Mouse (Mus musculus) limb, embryonic 10.5 days (tissue): ENCODE results near the gene Slc23a2. TPM values are rescaled to one million over a fixed set of nuclear protein-coding genes. Genes with fewer than 3 reads are reported as not detected.
A peak's percentile ranks its signal among the peaks of the same experiment; 100 is the strongest.

Source experiments
- DNase-seq: peaks from one replicate; pipeline ENCODE4 v3.0.0-alpha.2; 2017; ENCODE audit warnings: low spot score
- H3K27ac ChIP-seq: fragments of 300-500 bp; sonication (generic); 2 replicates; pipeline ENCODE4 v1.5.1; 2016; ENCODE audit warnings: mild to moderate bottlenecking
- H3K27me3 ChIP-seq: fragments of 300-500 bp; sonication (generic); 2 replicates; pipeline ENCODE4 v1.6.1; 2016; ENCODE audit warnings: low read depth, mild to moderate bottlenecking; ENCODE audit not compliant: poor library complexity, severe bottlenecking
- H3K36me3 ChIP-seq: fragments of 300-500 bp; sonication (generic); 2 replicates; pipeline ENCODE4 v1.6.1; 2016; ENCODE audit warnings: mild to moderate bottlenecking, moderate library complexity
- H3K4me1 ChIP-seq: fragments of 300-500 bp; sonication (generic); 2 replicates; pipeline ENCODE4 v1.6.1; 2016
- H3K4me3 ChIP-seq: fragments of 300-500 bp; sonication (generic); 2 replicates; pipeline ENCODE4 v1.5.1; 2016; ENCODE audit warnings: mild to moderate bottlenecking, moderate library complexity
- H3K9me3 ChIP-seq: fragments of 300-500 bp; sonication (generic); replicated peaks from 2 replicates; pipeline ENCODE4 v1.6.1; 2016; ENCODE audit warnings: mild to moderate bottlenecking
- WGBS: fragments of 180-500 bp; shearing (Covaris S2); methylation state at CpG from one replicate; pipeline ENCODE4 v1.1.7; 2016; 5-methylcytosine and 5-hydroxymethylcytosine counted together
- polyA plus RNA-seq: library from polyadenylated mRNA; unstranded; fragments of >200 nt; fragmentation: Nextera tagmentation; extraction: Ambion mirVana; gene quantifications from 2 replicates; pipeline ENCODE4 v1.2.1, GENCODE M21; 2016

Slc23a2 gene
- polyA plus RNA-seq, 1 experiment from 2014 or later: 9.8 TPM

DNA sequence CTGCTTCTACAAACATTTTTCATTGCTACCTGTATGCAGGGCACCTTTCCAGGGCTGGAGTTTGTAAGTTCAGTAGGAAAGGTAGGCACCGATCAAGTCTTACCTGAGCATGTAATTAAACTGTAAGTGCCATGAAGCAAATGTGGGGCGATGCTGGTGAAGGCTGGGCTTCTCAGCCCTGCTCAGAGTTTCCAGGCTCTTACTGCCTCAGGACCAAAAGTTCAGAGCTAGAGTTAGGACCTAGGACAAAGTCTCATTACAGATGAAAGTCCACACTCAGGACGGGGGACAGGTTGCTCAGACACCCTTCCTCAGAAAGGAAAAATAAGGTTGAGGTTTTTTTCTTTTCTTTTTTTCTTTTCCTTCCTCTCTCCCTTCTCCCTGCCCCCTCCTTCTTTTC, 95.4 kb downstream of the Slc23a2 start:
- DNase-seq: no peak
- Histone ChIP-seq H3K4me1 (peaks cover 7% of the 10 kb centered on the region; the same call in 1 of the 2 replicates), H3K4me3 (no peak overlapping the region), H3K27me3 (no peaks in the 10 kb centered on the region), H3K36me3 (no peaks in the 10 kb centered on the region), H3K27ac (no peak overlapping the region), H3K9me3 (no peaks in the 10 kb centered on the region)
- WGBS: 58% methylated on average over 3 of the region's 3 CpGs

DNA sequence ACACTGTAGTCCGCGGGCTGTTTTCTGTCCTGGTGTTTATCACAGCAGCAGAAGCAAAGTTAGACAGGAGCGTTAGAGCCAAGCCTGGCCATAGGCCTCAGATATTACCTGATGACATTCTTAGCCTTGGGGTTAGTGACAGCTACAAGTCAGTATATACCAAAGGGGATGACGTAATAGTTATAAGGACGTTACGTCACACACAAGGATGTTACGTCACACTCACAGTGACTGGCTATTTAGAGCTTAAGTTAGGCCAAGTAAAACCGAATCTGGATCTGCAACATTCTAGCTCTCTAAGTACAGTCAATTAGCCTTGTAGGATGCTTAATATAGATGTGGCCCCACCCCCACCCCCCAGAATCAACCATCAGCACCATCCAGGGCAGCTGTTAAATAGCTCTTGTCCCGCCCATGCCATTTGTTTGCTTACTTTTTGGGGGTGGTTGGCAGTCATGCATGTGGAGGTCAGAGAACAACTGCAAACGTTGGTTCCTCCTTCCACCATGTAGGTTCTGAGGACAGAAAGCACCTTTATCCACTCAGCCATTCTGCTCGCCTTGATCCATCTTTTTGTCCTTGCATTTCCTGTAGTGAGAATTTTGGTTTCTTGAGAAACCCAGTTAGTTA, 96.7 kb downstream of the Slc23a2 start:
- Histone ChIP-seq H3K27ac (no peak overlapping the region), H3K27me3 (no peaks in the 10 kb centered on the region), H3K4me3 (no peak overlapping the region), H3K9me3 (no peaks in the 10 kb centered on the region), H3K4me1 (peaks cover 17% of the 10 kb centered on the region), H3K36me3 (no peaks in the 10 kb centered on the region)
- WGBS: 83% methylated on average over 11 of the region's 11 CpGs
- DNase-seq: no peak

DNA sequence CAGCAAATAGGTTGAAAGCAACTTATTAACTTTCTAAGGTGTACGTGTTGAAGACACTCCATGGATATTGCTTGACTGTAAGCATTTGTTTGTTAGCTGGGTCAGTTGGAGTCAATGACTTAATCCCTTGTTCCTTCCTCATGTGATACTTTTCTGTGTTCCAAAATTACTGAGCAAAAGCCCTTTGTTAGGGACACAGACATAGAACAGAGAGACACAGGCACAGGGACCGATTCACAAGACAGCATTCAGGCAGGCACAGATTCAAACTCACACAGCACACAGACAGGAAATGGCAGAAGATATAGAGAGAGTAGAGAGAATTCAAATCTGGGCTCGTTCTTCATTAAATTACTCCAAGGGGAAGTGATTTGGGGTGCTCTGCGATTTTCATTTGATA, 97.5 kb downstream of the Slc23a2 start:
- 91% methylated on average over 4 of the region's 4 CpGs for WGBS
- no peak for DNase-seq
- H3K4me1 ChIP-seq: peaks cover 26% of the 10 kb centered on the region
- H3K27ac ChIP-seq: no peak overlapping the region
- H3K36me3 ChIP-seq: no peaks in the 10 kb centered on the region
- H3K9me3 ChIP-seq: no peaks in the 10 kb centered on the region
- no peaks in the 10 kb centered on the region for H3K27me3 ChIP-seq
- H3K4me3 ChIP-seq: no peak overlapping the region

DNA sequence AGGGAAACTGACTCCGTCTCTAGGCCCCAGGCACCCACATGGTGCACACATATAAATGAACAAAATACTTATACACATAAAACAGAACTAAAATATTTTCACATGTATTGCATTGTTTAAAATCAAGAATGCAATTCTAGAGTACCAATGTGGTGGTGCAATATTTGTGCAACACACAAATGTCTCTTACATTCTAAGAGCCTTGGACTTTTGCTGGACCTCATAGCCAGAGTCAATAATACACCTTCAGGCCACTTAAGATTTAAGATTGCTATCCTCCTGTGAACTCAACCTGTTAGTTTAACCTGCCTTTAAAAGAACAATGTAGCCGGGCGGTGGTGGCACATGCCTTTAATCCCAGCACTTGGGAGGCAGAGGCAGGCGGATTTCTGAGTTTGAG, 98.2 kb downstream of the Slc23a2 start:
- H3K36me3 ChIP-seq: no peaks in the 10 kb centered on the region
- H3K9me3 ChIP-seq: no peaks in the 10 kb centered on the region
- H3K27me3 ChIP-seq: no peaks in the 10 kb centered on the region
- no peak overlapping the region for H3K27ac ChIP-seq
- no peak for DNase-seq
- H3K4me3 ChIP-seq: no peak overlapping the region
- H3K4me1 ChIP-seq: peaks cover 31% of the 10 kb centered on the region
- 94% methylated on average over 4 of the region's 4 CpGs for WGBS

DNA sequence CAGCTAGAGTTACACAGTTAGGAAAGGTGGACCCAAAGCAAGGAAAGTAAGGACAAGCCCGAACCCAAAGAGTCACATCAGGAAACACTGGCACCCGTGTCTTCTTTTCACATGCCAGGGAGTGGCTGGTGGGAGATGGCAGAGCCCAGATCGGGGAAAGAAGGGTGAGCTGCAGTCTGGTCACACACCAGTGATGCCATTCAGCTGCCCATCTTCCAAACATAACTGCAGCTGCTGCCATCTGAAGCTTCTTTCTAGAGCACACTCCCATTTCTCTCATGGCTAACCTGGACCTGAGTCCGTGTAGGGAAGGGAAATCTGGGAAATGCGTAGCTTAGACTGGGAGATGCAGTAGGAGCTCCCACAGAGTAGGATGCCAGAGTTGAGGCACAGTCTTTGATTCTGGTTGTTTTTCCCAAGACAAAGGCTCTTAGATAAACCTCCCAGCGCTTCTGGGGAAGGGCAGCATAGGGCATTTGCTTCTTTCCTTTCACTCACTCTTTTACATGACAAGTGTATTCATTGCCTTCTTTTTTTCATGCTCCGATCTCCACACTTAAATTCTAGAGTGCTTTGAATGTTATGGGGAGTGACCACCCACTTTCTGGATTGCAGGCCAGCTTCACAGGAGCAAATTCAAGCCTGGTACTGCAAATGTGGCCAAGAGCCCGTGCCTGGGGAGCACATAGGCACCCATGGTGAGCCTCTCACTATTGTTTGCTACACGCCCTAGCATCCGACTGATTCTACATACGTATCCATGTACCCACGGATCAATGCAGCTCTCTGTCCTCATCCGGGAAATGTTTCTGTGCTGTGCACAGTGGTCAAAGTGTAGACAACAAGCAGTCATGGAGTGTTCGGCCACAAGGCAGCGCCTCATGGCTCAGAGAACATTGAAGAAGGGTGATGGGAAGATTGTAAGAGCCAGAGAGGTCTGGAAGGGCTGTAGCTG, 100.3 kb downstream of the Slc23a2 start:
- WGBS: 86% methylated on average over 15 of the region's 15 CpGs
- H3K27ac ChIP-seq: peak overlapping the region; percentile 20

DNA sequence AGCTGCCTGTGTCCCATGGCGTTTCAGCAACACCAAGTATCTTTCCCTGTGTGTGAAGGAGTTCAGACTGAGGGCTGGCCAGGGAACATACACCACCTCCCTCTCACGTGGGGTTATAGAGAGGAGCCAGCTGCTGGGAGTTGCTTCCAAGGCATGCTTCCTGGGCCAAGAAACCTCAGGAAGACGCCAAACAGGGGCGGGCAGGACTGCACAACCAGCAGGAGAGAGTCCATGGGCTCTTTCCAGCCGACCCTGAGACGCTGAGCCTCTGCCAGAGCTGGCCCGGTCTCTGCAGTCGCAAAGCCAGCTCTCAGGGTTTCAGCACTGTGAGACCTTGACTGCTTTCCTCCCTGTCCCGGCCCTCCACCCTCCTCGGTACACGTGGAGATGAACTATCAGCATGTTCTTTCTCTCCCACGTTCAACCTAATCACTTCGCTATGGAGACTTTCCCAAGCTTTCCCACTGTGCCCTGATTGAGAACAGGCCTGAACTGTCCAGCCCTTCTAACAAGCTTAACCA, 101.7 kb downstream of the Slc23a2 start:
- WGBS: 36% methylated on average over 13 of the region's 13 CpGs
- Histone ChIP-seq H3K27me3 (no peaks in the 10 kb centered on the region), H3K4me3 (peak overlapping the region; percentile 2; the same call in 1 of the 2 replicates), H3K27ac (peak overlapping the region; percentile 88), H3K4me1 (peaks cover 30% of the 10 kb centered on the region), H3K9me3 (no peaks in the 10 kb centered on the region), H3K36me3 (no peaks in the 10 kb centered on the region)
- peak; percentile 65 for DNase-seq

More for the DNA sequence above, 100.3 kb downstream of the Slc23a2 start:
- no peaks in the 10 kb centered on the region for H3K27me3 ChIP-seq
- no peaks in the 10 kb centered on the region for H3K36me3 ChIP-seq
- H3K9me3 ChIP-seq: no peaks in the 10 kb centered on the region
- H3K4me1 ChIP-seq: peaks cover 31% of the 10 kb centered on the region
- H3K4me3 ChIP-seq: no peak overlapping the region
- DNase-seq: no peak

DNA sequence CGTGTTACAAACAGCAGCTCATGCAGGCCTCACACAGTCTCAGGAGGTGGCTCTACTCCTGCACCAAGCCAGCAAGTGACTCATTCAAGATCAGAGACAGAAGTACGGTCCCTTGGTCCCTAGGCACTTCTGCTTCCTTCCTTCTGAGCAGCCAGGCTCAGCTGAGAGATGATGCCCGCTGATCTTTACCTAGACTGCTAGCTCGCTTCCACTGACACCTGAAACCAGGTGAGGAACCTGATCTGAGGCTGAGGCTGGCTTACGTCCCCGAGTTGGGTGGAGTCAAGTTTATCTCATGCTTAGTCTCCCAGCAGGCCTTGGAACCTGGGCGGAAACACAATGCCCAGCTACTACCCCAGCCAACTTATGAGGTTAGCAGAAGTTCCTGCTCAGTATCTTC, 105.0 kb downstream of the Slc23a2 start:
- Histone ChIP-seq H3K4me3 (no peak overlapping the region), H3K27me3 (no peaks in the 10 kb centered on the region), H3K9me3 (no peaks in the 10 kb centered on the region), H3K27ac (no peak overlapping the region), H3K4me1 (peaks cover 36% of the 10 kb centered on the region), H3K36me3 (no peaks in the 10 kb centered on the region)
- WGBS: 62% methylated on average over 7 of the region's 7 CpGs
- no peak for DNase-seq

DNA sequence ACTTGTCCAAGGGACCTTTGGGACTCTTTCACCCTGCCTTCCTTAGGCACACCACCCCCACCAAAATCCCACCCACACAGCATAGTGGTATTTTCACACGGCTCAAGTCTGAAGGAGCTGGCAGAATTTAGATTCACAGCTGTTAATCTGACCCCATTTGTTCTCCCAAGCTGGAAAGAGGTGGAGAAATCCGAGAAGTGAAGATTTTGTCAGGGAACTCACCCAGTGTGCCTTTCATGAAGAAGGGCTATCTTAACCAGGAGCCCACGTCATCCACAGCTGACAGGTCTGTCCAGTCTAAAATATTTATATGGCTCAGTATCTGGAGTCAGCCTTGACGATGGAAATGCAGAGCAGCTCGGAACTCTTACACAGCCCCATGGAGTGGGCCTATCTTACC, 108.6 kb downstream of the Slc23a2 start:
- no peaks in the 10 kb centered on the region for H3K36me3 ChIP-seq
- WGBS: 78% methylated on average over 5 of the region's 5 CpGs
- no peak overlapping the region for H3K27ac ChIP-seq
- H3K4me3 ChIP-seq: no peak overlapping the region
- no peaks in the 10 kb centered on the region for H3K9me3 ChIP-seq
- H3K4me1 ChIP-seq: peaks cover 21% of the 10 kb centered on the region
- DNase-seq: no peak
- peaks cover 7% of the 10 kb centered on the region for H3K27me3 ChIP-seq

DNA sequence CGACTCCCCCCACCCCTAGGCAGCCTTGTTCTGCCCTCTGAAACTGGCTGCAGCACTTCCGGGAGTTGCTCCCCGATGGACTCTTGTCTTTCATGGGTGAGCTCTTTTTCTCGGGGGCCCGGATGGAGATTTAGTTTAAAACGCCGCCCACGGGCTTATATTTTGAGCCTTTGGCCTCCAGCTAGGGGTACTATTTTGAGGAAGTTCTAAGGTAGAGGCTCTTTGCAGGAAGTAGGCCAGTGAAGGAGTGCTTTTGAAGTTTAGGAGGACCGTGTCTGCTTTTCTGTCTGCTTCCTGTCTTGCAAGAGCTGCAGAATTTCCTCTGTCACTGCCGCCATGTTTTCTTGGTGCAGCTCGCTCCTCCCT, 109.5 kb downstream of the Slc23a2 start:
- DNase-seq: no peak
- WGBS: 78% methylated on average over 11 of the region's 11 CpGs
- Histone ChIP-seq H3K36me3 (no peaks in the 10 kb centered on the region), H3K27me3 (peaks cover 16% of the 10 kb centered on the region), H3K4me1 (peaks cover 30% of the 10 kb centered on the region), H3K27ac (peak overlapping the region; percentile 17; the same call in 1 of the 2 replicates), H3K9me3 (no peaks in the 10 kb centered on the region), H3K4me3 (no peak overlapping the region)

DNA sequence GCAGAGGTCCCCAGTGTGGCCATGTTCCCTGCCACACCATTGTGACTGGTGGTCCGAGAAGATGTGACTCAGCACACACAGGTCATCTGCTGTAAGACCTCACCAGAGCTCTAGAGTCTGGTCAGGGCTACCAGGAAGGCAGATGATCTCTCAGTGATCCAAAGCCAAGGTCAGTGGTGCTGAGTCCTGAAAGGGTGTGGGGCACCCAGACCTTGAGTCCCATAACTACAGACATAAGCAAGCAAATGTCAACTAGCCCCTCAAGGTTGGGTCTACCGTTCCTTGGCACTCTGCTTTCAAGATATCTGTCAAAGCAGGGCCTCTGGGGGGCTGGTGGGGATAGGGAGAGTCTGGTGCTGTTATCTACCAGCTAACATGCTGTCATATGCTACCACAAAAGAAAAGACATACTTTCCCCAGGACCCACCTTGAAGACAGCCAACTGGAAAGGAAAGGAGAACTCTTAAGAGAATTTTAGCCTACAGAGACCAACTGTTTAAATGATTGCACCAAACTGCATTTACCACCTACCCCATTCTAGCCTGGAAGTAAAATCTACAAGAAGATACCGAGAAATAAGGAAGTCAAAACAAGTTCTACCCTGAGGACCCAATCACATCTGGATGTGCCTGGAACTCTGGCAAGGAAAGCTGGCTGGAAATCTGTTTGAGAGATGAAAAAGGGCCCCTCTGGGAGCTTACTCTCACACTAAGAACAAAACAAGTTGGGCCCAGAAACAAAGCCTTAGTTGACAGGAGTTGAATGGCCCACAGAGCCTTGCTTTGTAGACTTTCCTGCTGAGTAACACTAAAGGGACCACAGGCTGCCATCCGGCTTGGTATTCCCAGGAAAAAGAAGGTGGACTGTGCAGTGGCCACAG, 110.1 kb downstream of the Slc23a2 start:
- peaks cover 32% of the 10 kb centered on the region for H3K4me1 ChIP-seq
- H3K36me3 ChIP-seq: no peaks in the 10 kb centered on the region
- no peaks in the 10 kb centered on the region for H3K9me3 ChIP-seq
- H3K4me3 ChIP-seq: no peak overlapping the region
- DNase-seq: no peak
- WGBS: 73% methylated on average over 4 of the region's 4 CpGs
- H3K27ac ChIP-seq: peak overlapping the region; percentile 17; the same call in 1 of the 2 replicates
- peaks cover 22% of the 10 kb centered on the region for H3K27me3 ChIP-seq

DNA sequence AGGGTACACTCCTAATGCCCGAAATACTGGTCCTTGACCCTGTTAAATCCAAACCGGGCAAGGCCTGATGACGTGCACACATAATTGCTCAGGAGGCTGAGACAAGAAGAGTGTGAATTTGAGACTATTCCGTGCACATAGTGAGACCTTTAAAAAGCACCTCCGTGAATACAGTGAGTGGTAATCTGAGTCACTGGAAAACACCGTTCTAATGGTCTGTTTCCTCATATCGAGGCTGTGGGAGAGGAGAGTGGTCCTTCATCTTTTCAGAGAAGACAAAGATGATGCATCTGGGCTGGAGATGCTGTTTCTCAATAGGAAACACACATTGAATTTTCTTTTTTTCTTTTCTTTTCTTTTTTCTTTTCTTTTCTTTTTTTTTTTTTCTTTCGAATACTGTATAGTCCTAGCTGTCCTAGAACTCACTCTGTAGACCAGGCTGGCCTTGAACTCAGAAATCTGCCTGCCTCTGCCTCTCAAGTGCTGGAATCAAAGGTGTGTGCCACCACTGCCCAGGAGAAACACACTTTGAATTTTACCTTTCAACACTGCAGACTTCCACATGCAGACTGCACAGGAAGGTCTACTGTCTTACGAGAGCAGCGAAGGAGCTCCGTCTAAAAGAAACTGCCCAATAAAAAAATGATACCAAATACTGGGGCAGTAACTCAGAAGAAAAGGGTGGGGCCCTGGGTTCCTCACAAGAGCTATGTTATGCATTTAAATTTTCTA, 113.4 kb downstream of the Slc23a2 start:
- H3K27me3 ChIP-seq: peaks cover 55% of the 10 kb centered on the region
- peaks cover 42% of the 10 kb centered on the region for H3K4me1 ChIP-seq
- no peak for DNase-seq
- no peak overlapping the region for H3K27ac ChIP-seq
- 73% methylated on average over 11 of the region's 11 CpGs for WGBS
- H3K36me3 ChIP-seq: no peaks in the 10 kb centered on the region
- H3K9me3 ChIP-seq: no peaks in the 10 kb centered on the region
- no peak overlapping the region for H3K4me3 ChIP-seq
